Mouse (Mus musculus): Measurements from ENCODE around the gene Dst. TPM values are rescaled to one million over a fixed set of nuclear protein-coding genes. Genes with fewer than 3 reads are reported as not detected.

Gene Dst
- total and polyA plus RNA-seq, 3 experiments, result 0.08 to 0.60 TPM; not detected in 1

GRCm38 (mm10) chr1:34070474-34070873 lies 162.4 kb downstream of the Dst start (continued):
- TF ChIP-seq RAD21 (IDR thresholded peaks at IDR 0.05; ENCODE audit: low read depth, low read length), result no peak
- TF ChIP-seq TCF12 (IDR thresholded peaks at IDR 0.05; ENCODE audit: low read depth, low read length), result no peak

- DNase-seq (ENCODE audit: low read depth, low spot score), result no peak
- H3K36me3 ChIP-seq (ENCODE audit: control insufficient read depth in 1 of 2, insufficient read depth in 2 of 2, low read length in 2 of 2), result no peaks in the 10 kb centered on the region
- no peak overlapping the region for H3K27ac ChIP-seq (ENCODE audit: control insufficient read depth, low read depth, low read length)
- no peaks in the 10 kb centered on the region for H3K4me1 ChIP-seq (ENCODE audit: control insufficient read depth in 1 of 2, insufficient read depth in 2 of 2, low read length in 2 of 2)
- no peak overlapping the region for H3K9ac ChIP-seq (ENCODE audit: control insufficient read depth, low read depth, low read length, poor library complexity, severe bottlenecking)
- H3K9me3 ChIP-seq (replicated peaks; ENCODE audit: insufficient read depth, low read length), result no peaks in the 10 kb centered on the region
- no peaks in the 10 kb centered on the region; a peak in 1 of 4 replicates for H3K27me3 ChIP-seq (ENCODE audit: control insufficient read depth in 1 of 2, insufficient read depth in 2 of 2, low read length in 2 of 2)
- no peak for TF ChIP-seq ZNF384 (IDR thresholded peaks at IDR 0.05; ENCODE audit: low read depth, low read length)
- no peak for TF ChIP-seq MYB (IDR thresholded peaks at IDR 0.05; ENCODE audit: low read depth, low read length)
- no peak for TF ChIP-seq BHLHE40 (IDR thresholded peaks at IDR 0.05; ENCODE audit: borderline replicate concordance, low read depth, low read length)
- no peaks in the 10 kb centered on the region for H3K79me2 ChIP-seq (ENCODE audit: control insufficient read depth, insufficient read depth, low read length, poor library complexity)
- no peak overlapping the region for H3K4me3 ChIP-seq (ENCODE audit: control insufficient read depth in 1 of 2, insufficient read depth in 1 of 2, low read depth in 2 of 2, low read length in 2 of 2)
Observed at GRCm38 (mm10) chr1:34070991-34071639, 163.1 kb downstream of the Dst start.

DNA sequence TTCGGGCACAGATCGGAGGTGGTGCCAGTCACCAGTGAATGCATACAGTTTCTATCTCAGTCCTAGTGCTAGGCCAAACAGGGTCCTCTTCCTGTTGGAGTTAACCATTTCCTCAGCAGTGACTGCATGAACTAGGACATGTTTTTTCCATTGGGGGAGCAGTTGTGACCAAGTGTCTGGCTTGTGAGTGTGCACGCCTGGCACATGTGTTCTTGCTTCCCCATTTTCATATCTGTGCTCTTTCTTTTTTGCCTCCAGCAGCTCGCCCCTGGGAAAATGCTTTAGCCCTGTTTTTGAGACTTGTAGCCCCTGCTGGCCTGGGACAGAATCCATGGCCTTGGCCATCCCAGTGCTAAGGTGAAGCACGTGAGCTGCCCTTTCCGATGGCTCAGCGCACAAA lies 164.2 kb downstream of the Dst start:
- no peak for TF ChIP-seq MEF2A (IDR thresholded peaks at IDR 0.05; ENCODE audit: extremely low read depth, insufficient replicate concordance, low read depth, low read length, poor library complexity, severe bottlenecking)
- TF ChIP-seq TAL1 (IDR thresholded peaks at IDR 0.05; ENCODE audit: low read length), result no peak
- TF ChIP-seq MYC (IDR thresholded peaks at IDR 0.05; ENCODE audit: low read depth, low read length), result no peak
- TF ChIP-seq NELFE (IDR thresholded peaks at IDR 0.05; ENCODE audit: low read depth, low read length), result no peak
- TF ChIP-seq ZNF384 (IDR thresholded peaks at IDR 0.05; ENCODE audit: low read depth, low read length), result no peak
- no peak for TF ChIP-seq CHD2 (IDR thresholded peaks at IDR 0.05; ENCODE audit: low read length)
- TF ChIP-seq JUND (IDR thresholded peaks at IDR 0.05; ENCODE audit: low read depth, low read length), result no peak
- no peak for TF ChIP-seq ETS1 (IDR thresholded peaks at IDR 0.05; ENCODE audit: low read depth, low read length)
- TF ChIP-seq TBP (IDR thresholded peaks at IDR 0.05; ENCODE audit: low read depth, low read length), result no peak
- TF ChIP-seq SIN3A (IDR thresholded peaks at IDR 0.05; ENCODE audit: low read length), result no peak
- TF ChIP-seq SMC3 (IDR thresholded peaks at IDR 0.05; ENCODE audit: low read depth, low read length), result no peak
- no peak for TF ChIP-seq GABPA (IDR thresholded peaks at IDR 0.05; ENCODE audit: low read depth, low read length)

More for the DNA sequence above, 164.2 kb downstream of the Dst start:
- DNase-seq (ENCODE audit: low read depth, low spot score), result no peak
- no peak overlapping the region for H3K9ac ChIP-seq (ENCODE audit: control insufficient read depth, low read depth, low read length, poor library complexity, severe bottlenecking)
- no peaks in the 10 kb centered on the region for H3K4me1 ChIP-seq (ENCODE audit: control insufficient read depth in 1 of 2, insufficient read depth in 2 of 2, low read length in 2 of 2)
- H3K9me3 ChIP-seq (replicated peaks; ENCODE audit: insufficient read depth, low read length), result no peaks in the 10 kb centered on the region
- H3K4me3 ChIP-seq (ENCODE audit: control insufficient read depth in 1 of 2, insufficient read depth in 1 of 2, low read depth in 2 of 2, low read length in 2 of 2), result no peak overlapping the region
- H3K79me2 ChIP-seq (ENCODE audit: control insufficient read depth, insufficient read depth, low read length, poor library complexity), result no peaks in the 10 kb centered on the region
- no peak overlapping the region for H3K27ac ChIP-seq (ENCODE audit: control insufficient read depth, low read depth, low read length)
- H3K27me3 ChIP-seq (ENCODE audit: control insufficient read depth in 1 of 2, insufficient read depth in 2 of 2, low read length in 2 of 2), result no peaks in the 10 kb centered on the region; a peak in 1 of 4 replicates
- H3K36me3 ChIP-seq (ENCODE audit: control insufficient read depth in 1 of 2, insufficient read depth in 2 of 2, low read length in 2 of 2), result no peaks in the 10 kb centered on the region

All from MEL (cell line).